Mouse (Mus musculus) urinary bladder, postnatal 4 days (tissue): Measurements from ENCODE around the gene Epb41l5.

Experiments
- DNase-seq, 2 experiments: peaks; one replicate each; pipeline ENCODE4 v3.0.0; 2021 to 2022; ENCODE audit warnings: low spot score in 2 of 2

Epb41l5 gene

DNA sequence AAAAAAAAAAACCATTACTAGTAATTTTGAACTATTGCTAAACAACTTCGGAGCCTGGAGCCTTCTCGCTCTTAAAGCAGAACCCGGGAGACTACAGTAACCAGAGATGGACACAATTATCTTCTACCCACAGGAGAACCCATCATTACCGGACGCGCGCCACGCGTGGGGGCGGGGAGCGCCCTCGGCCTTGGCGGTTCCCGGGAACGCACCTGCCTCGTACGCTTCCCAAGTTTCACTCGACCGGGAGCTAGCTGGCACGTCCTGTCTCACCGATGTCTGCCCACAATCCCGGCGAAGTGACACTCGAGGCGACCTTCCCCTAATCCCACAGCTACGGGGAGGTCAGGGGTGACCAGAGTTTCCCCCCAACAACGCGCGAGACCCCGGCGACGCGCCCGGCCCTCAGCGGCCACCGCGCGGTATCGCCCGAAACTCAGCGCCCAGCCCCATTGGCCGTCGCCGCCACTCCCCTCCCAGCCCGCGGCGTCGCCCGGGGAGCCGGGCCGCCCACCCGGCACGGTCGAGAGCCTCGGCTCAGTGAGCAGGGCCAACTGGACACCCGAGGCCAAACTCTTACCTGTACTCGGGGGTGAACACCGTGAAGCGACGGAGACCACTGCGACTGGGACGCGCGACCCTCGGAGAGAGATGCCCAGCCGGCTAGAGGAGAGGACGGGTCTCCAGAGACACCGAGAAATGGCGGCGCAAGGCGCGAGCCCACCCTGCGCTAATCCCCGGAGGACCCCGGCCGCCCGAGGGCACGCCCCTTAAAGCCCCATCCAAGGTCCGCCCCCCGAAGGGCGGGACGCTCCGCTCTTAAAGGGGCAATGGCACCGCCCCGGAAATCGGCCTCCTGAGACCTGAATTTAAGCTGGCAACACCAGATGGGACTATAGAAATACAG, at the start of gene Epb41l5:
Gene Epb41l5 (minus strand): TSS at position 796 of the 907 bp plus-strand sequence.
- peak; percentile 77 to 79 for DNase-seq

DNA sequence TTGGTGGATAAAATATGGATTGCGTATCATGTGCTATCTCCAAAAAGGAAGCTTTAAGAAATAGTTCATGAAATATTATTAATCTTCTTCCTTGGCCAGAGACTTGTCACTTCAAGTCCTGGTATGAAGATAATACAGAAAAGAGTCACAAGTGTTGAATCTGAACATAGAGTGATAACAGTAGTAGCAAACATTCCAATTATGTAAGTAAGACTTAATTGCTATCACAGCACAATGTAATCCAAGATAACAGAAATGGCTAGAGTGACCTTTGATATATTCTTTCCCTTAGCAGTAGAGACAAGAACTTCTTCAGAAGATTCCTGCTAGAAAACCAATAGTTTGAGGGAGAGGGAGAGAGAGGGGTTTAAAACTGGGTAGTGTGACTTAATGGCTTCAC, 48.1 kb upstream of the Epb41l5 start:
- no peak for DNase-seq

GRCm38 (mm10) chr1:119685773-119686558, 37.2 kb upstream of the Epb41l5 start:
- no peak for DNase-seq

- no peak for DNase-seq
These were observed 32.9 kb upstream of the Epb41l5 start for GRCm38 (mm10) chr1:119681663-119682213.

DNA sequence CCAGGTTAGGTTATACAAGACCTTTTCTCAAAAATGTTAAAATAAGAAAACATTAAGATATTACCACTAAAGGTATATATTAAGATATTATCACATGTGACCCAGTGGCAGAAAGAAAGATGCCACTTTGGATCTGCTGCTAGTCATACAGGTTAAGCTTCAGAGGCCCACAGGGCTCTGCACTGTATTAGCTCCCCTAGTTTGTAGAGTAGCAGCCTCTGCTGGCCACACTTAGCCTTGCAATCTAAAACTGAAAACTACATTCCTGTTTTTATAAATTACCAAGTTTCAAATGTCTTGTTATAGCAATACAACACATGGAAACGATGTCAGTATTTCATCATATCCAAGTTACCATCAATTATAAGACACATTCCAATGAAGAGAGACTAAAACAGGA, 26.2 kb upstream of the Epb41l5 start:
- DNase-seq, result no peak

DNA sequence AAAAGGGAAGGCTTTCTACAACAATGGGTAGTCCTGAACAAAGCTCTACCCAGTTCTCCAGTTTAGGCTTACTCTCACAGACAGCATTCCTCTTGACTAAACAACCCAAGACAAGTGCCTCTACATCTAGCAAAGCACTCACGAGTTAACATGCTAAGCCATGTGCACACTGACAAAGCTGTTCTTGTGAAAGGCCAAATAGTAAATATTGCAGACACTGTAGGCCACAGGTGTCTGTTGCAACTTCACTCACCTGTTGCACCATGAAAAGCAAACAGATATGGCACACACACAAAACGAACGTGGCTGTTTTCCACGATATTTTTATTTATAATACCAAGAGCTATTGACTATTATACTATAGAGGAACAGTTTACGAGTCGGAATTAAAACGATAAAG, 18.1 kb upstream of the Epb41l5 start:
- DNase-seq, result no peak

GRCm38 (mm10) chr1:119654307-119654706, 5.5 kb upstream of the Epb41l5 start:
- no peak for DNase-seq

- no peak for DNase-seq
These were observed 1.6 kb upstream of the Epb41l5 start for GRCm38 (mm10) chr1:119650386-119650785.

DNA sequence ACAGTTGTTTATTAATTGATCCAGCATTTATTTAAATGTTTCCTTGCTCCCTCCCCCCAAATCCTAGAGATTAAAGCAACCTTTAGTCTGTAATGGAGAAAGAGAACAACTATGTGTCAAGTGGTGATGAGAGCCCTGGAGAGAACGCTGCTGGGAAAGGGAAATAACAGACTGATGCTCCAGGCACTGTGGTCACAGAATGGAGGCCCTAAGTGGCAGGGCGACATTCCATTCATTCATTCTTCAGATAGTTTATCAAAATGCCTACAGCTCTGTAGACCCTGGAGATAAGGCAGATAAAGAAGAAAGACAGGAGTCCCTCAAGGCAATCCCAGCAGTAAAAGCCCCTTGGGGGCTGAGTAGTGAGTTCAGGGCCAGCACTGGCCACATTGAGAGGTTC, 827 bp upstream of the Epb41l5 start:
- DNase-seq, result no peak

GRCm38 (mm10) chr1:119646356-119646755, 2.4 kb downstream of the Epb41l5 start:
- no peak for DNase-seq

- no peak for DNase-seq
These were observed 6.4 kb downstream of the Epb41l5 start for GRCm38 (mm10) chr1:119642367-119642766.

DNA sequence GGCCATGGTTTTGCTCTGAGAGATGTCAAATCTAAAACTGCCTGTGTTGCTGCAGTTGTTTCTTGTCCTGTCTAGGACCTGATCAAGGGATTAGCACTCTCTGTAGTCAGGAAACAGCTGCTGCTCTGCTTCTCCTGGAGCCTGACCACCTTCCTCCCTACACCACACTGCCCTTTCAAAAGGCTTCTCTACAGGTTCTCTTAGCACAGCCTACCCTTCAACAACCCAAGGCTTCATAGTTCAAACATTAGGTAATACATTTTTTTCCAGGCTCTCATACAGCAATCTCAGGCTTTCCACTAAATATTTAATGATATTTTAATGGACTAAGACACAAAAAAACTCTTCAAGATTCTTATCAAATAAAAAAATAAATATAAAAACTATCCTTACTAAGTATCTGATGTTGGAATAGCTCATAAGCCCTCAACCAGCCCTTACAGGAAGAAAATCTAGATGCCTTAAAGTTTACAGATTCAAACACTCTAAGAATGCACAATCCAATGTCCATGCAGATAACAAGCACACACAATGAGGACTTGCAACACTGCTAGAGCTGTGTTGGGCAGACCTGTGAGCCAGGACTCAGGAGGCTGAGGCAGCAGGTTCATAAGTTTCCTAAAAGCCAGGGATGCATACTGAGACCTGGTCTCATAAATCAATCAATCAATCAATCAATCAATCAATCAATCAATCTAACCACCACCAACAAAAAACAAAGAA, 7.5 kb downstream of the Epb41l5 start:
- no peak for DNase-seq

- DNase-seq, result no peak
These were observed 8.8 kb downstream of the Epb41l5 start for GRCm38 (mm10) chr1:119640006-119640405.

DNA sequence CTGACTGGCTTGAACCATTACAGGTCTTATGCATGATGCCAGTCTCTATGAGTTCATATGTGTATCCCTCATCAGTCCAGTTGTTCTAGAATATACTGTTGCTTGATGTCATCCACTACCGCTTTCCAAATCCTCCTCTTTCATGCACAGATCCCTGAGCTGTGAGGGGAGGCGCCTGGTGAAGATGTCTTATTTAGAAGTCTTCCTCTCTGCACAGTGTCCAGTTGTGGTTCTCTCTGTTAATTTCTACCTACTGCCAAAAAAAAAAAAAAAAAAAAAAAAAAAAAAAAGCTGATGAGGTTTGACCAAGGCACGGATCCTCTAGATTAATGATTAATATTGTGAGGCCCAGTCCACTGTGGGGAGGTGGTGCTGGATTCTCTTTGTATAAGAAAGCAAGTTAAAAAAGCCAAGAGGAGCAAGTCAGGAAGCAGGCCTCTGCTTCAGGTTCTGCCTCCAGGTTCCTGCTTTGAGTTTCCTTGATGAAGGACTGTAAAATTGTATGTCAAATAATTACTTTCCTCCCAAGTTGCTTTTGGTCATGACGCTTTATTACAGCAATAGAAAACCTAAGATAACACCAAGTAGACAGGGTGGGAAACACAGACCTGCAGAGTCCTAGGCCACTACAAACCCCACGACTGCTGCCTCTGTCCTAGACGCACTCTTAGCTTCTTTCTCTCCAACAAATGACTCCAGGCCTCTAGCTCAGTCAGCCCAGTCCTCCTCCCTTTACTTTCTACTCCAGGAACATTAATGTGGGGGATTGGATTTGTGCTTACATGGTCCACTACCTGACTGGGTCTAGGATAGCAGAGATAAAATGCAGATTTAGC, 11.4 kb downstream of the Epb41l5 start:
- no peak for DNase-seq

GRCm38 (mm10) chr1:119634746-119635145, 14.1 kb downstream of the Epb41l5 start:
- no peak for DNase-seq

DNA sequence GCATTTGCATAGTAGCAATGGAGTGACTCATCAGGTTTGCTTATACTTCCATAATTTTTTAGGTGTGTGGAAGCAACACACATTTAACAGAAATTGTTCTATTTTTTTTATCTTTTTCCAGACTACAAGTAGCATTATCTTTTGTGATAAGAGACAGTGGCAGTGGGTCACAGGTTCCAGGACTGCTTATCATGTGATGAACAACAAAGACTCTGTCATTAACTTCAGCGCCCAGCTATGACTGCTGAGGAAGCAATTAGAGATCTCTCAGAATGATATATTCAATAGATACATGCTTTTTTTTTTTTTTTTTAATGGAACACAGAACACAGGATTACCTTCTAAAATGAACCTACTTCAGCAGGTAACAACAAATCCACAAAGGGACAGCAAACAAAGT, 18.4 kb downstream of the Epb41l5 start:
- DNase-seq, result no peak

- no peak for DNase-seq
These were observed 22.0 kb downstream of the Epb41l5 start for GRCm38 (mm10) chr1:119626837-119627236.

- no peak for DNase-seq
These were observed 24.4 kb downstream of the Epb41l5 start for GRCm38 (mm10) chr1:119624444-119624843.

DNA sequence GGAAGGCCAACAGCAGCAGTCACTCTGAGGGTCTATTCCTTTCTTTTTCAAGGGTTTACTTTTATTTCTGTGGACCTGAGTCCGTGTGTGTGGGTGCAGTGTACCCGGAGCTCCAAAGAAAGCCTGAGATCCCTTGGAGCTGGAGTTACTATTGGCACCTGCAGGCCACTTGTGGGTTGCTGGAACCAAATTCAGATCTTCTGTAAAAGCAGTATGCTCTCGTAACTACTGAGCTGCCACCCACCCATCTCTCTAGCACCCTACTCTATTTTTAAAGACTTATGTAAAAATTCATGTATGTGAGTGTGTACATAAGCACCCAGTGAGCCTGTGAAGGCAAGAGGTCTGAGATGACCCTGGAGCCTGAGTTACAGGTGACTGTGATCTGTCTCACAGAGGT, 43.4 kb downstream of the Epb41l5 start:
- no peak for DNase-seq

GRCm38 (mm10) chr1:119602448-119602847, 46.4 kb downstream of the Epb41l5 start:
- no peak for DNase-seq

DNA sequence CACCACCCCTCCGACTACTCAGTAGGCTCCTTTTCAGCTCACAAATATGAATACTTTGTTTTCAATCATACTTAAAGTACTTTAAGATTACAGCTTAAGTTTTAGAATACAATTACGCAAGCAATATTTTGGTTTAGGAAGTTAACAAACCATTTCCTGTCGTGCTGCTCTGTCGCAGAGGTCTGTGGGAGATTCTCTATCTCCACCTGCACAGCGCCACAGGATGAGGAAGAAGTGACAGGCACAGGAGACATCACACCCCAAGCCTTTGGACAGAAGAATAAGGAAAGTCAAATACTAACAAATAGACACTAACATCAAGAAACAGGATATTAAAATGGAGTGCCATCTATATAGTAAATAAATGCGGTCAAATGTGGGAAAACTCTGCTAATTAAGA, 49.9 kb downstream of the Epb41l5 start:
- DNase-seq, result no peak
